Mouse (Mus musculus): ENCODE data around the gene Dmd.

GRCm38 (mm10) chrX:84001294-84001693 lies 1052.6 kb downstream of the Dmd start:
- TF ChIP-seq CTCF (IDR thresholded peaks at IDR 0.05; ENCODE audit: borderline replicate concordance, control insufficient read depth, extremely low read depth, insufficient read depth, low read length, poor library complexity), result no peak
- no peak for TF ChIP-seq POLR2A (IDR thresholded peaks at IDR 0.05; ENCODE audit: control insufficient read depth, extremely low read depth, insufficient read depth, low read length, poor library complexity)
